Mouse (Mus musculus): ENCODE data around the gene Rpl23a. TPM values are rescaled to one million over a fixed set of nuclear protein-coding genes. Genes with fewer than 3 reads are reported as not detected.

Gene Rpl23a
- total and polyA plus RNA-seq, 3 experiments = 2,992 to 3,939 (median 3,361) TPM

- Histone ChIP-seq H3K27me3 (replicated peaks) (no peaks in the 10 kb centered on the region), H3K4me1 (ENCODE audit: control insufficient read depth in 1 of 2, insufficient read depth in 2 of 2) (peaks cover under 1 to 60% of the 10 kb centered on the region in 2 experiments), H3K36me3 (replicated peaks in 1 of 2; ENCODE audit: control insufficient read depth in 1 of 2, insufficient read depth in 1 of 2, low read length in 1 of 2) (peaks cover 3 to 32% of the 10 kb centered on the region in 2 experiments), H3K4me2 (ENCODE audit: insufficient read depth, low read depth, poor library complexity, severe bottlenecking) (no peak overlapping the region), H3K9ac (ENCODE audit: insufficient read depth, low read depth) (no peak overlapping the region), H3K4me3 (replicated peaks in 1 of 3; ENCODE audit: low read depth in 2 of 3, low read length in 2 of 3, poor library complexity in 1 of 3) (no peak overlapping the region), H3K9me3 (replicated peaks; ENCODE audit: low read length) (peaks cover 2% of the 10 kb centered on the region), H3K27ac (ENCODE audit: insufficient read depth, low read depth) (no peak overlapping the region), H3K79me2 (replicated peaks; ENCODE audit: control insufficient read depth, extremely low read depth, insufficient read depth, poor library complexity, severe bottlenecking) (peaks cover 2% of the 10 kb centered on the region; the same call in 1 of the 2 replicates)
- TF ChIP-seq IRF4 (IDR thresholded peaks at IDR 0.05; ENCODE audit: low read depth, low read length) (no peak), KAT2A (IDR thresholded peaks at IDR 0.05; ENCODE audit: insufficient replicate concordance, low read length) (no peak), JUN (IDR thresholded peaks at IDR 0.05; ENCODE audit: insufficient read depth, low read depth, low read length) (no peak), SIN3A (IDR thresholded peaks at IDR 0.05; ENCODE audit: low read length) (no peak), RAD21 (IDR thresholded peaks at IDR 0.05; ENCODE audit: low read depth, low read length) (no peak), CHD1 (IDR thresholded peaks at IDR 0.05; ENCODE audit: low read depth, low read length) (no peak), ZMIZ1 (IDR thresholded peaks at IDR 0.05; ENCODE audit: low read depth, low read length) (no peak), HCFC1 (IDR thresholded peaks at IDR 0.05; ENCODE audit: low read depth, low read length) (no peak), USF2 (conservative IDR thresholded peaks at IDR 0.05; ENCODE audit: low read depth, low read length) (no peak), BHLHE40 (IDR thresholded peaks at IDR 0.05; ENCODE audit: low read depth, low read length) (no peak), EP300 (IDR thresholded peaks at IDR 0.05; ENCODE audit: low read length) (no peak), RCOR1 (conservative IDR thresholded peaks at IDR 0.05; ENCODE audit: low read depth, low read length) (no peak), ELF1 (IDR thresholded peaks at IDR 0.05; ENCODE audit: low read depth, low read length) (no peak), MEF2A (IDR thresholded peaks at IDR 0.05; ENCODE audit: borderline replicate concordance, low read depth, low read length) (no peak)
- in situ Hi-C loops (cut with MboI; ENCODE audit: low pct_ligation_motif_present, low pct_unique_long_range_greater_than_20kb, low sequenced_read_pairs) = loop anchor here (10.0 kb wide), 1 partner anchor 150 kb away; no protein-coding TSS in a partner anchor
- dilution Hi-C loops (cut with MboI; ENCODE audit: extremely low pct_ligation_motif_present, extremely low pct_unique_long_range_greater_than_20kb, low sequenced_read_pairs) = no loop called here
- DNase-seq (ENCODE audit: extremely low read depth) = no peak
Measured at GRCm38 (mm10) chr11:78174506-78174905, 8.9 kb downstream of the Rpl23a start.

DNA sequence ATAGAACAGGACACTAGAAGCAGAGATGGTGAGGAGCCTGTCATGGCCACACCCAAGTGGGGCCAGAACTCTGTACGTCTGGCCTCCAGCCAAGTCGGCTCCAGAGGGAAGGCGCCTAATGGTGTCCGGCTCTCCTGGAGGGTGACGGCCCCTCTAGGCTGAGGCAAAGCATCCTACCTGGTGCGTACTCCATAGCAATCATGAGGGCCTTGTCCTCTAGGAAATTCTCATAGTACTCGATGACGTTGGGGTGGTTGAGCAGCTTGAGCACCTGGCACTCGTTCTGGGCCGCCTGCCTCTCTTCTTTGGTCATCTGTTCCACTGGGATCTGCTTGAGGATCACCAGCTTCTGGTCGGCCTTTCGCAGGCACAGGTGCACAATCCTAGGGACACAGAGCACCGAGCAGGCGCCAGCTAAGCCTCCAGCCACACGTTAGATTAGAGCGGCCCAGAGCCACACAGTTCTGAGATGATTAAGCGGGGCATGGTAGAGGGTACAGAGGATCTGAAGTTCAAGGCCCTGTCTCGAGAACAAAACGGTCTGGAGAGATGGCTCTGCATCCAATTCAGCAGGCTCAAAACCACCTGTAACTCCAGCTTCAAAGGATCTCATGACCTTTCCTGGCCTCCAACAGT lies 10.5 kb downstream of the Rpl23a start:
- peaks cover 2% of the 10 kb centered on the region for H3K9me3 ChIP-seq (replicated peaks; ENCODE audit: low read length)
- in situ Hi-C loops (cut with MboI; ENCODE audit: low pct_ligation_motif_present, low pct_unique_long_range_greater_than_20kb, low sequenced_read_pairs) (loop anchor here (10.0 kb wide), 1 partner anchor 148 kb away; no protein-coding TSS in a partner anchor), dilution Hi-C loops (cut with MboI; ENCODE audit: extremely low pct_ligation_motif_present, extremely low pct_unique_long_range_greater_than_20kb, low sequenced_read_pairs) (no loop called here)
- no peak overlapping the region for H3K4me3 ChIP-seq (replicated peaks in 1 of 3; ENCODE audit: low read depth in 2 of 3, low read length in 2 of 3, poor library complexity in 1 of 3)
- H3K79me2 ChIP-seq (replicated peaks; ENCODE audit: control insufficient read depth, extremely low read depth, insufficient read depth, poor library complexity, severe bottlenecking) = no peaks in the 10 kb centered on the region
- H3K4me2 ChIP-seq (ENCODE audit: insufficient read depth, low read depth, poor library complexity, severe bottlenecking) = no peak overlapping the region
- TF ChIP-seq POLR2A (IDR thresholded peaks at IDR 0.05; ENCODE audit: low read depth, low read length) (no peak), RCOR1 (conservative IDR thresholded peaks at IDR 0.05; ENCODE audit: low read depth, low read length) (no peak), ELF1 (IDR thresholded peaks at IDR 0.05; ENCODE audit: low read depth, low read length) (no peak), POLR2AphosphoS2 (IDR thresholded peaks at IDR 0.05; ENCODE audit: low read depth, low read length) (no peak), E2F4 (IDR thresholded peaks at IDR 0.05; ENCODE audit: insufficient replicate concordance, low read depth, low read length) (no peak), ZMIZ1 (IDR thresholded peaks at IDR 0.05; ENCODE audit: low read depth, low read length) (no peak), MAFK (IDR thresholded peaks at IDR 0.05; ENCODE audit: insufficient replicate concordance, low read length) (no peak), MYC (IDR thresholded peaks at IDR 0.05; ENCODE audit: low read depth, low read length) (no peak), CTCF (conservative IDR thresholded peaks at IDR 0.05 in 1 of 2, IDR thresholded peaks at IDR 0.05 in 1 of 2; ENCODE audit: low read depth in 2 of 2, low read length in 2 of 2) (no peak), USF1 (IDR thresholded peaks at IDR 0.05; ENCODE audit: low read depth, low read length) (no peak), PAX5 (IDR thresholded peaks at IDR 0.05; ENCODE audit: low read length) (no peak), SMC3 (IDR thresholded peaks at IDR 0.05; ENCODE audit: low read depth, low read length) (no peak), ZNF384 (IDR thresholded peaks at IDR 0.05; ENCODE audit: low read depth, low read length) (no peak), ZKSCAN1 (IDR thresholded peaks at IDR 0.05; ENCODE audit: borderline replicate concordance, low read depth, low read length) (no peak), MEF2A (IDR thresholded peaks at IDR 0.05; ENCODE audit: borderline replicate concordance, low read depth, low read length) (no peak)
- no peak overlapping the region for H3K27ac ChIP-seq (ENCODE audit: insufficient read depth, low read depth)
- DNase-seq (ENCODE audit: extremely low read depth) = no peak
- H3K9ac ChIP-seq (ENCODE audit: insufficient read depth, low read depth) = no peak overlapping the region
- peaks cover 7 to 69% of the 10 kb centered on the region in 2 experiments for H3K4me1 ChIP-seq (ENCODE audit: control insufficient read depth in 1 of 2, insufficient read depth in 2 of 2)
- peaks cover 0 to 24% of the 10 kb centered on the region in 2 experiments for H3K36me3 ChIP-seq (replicated peaks in 1 of 2; ENCODE audit: control insufficient read depth in 1 of 2, insufficient read depth in 1 of 2, low read length in 1 of 2)
- no peaks in the 10 kb centered on the region for H3K27me3 ChIP-seq (replicated peaks)
